In genomic region chr3:142394000-142394411, GRCm38 (mm10) we compare ENCODE assay signal across 8 mouse cellular contexts. TPM values are rescaled to one million over a fixed set of nuclear protein-coding genes. Genes with fewer than 3 reads are reported as not detected.
DNase-seq lines count a peak whose midpoint lies in the region; ATAC-seq lines count a peak whose summit lies in the region.

No protein-coding gene starts in this region.

- H3K27me3 ChIP-seq in erythroblast, embryonic 14.5 days (ENCODE audit: control insufficient read depth), result no peaks in the 10 kb centered on the region; the same call in 1 of the 2 replicates
- H3K27me3 ChIP-seq in heart, embryonic 10.5 days (ENCODE audit: insufficient read depth, poor library complexity, severe bottlenecking), result no peaks in the 10 kb centered on the region
- no peaks in the 10 kb centered on the region for H3K27me3 ChIP-seq in kidney, embryonic 15.5 days
- no peaks in the 10 kb centered on the region for H3K27me3 ChIP-seq in stomach, embryonic 16.5 days (ENCODE audit: control insufficient read depth, insufficient read depth, low read length)

- WGBS in heart, embryonic 10.5 days, result 17% methylated on average over 9 of the region's 9 CpGs
- 23% methylated on average over 9 of the region's 9 CpGs for WGBS in kidney, embryonic 15.5 days
- WGBS in stomach, embryonic 16.5 days, result 22% methylated on average over 9 of the region's 9 CpGs

- H3K9ac ChIP-seq in kidney, embryonic 15.5 days, result peak overlapping the region; percentile 83; the same call in 1 of the 2 replicates
- peak overlapping the region; percentile 90; the same call in 1 of the 2 replicates for H3K9ac ChIP-seq in stomach, embryonic 16.5 days (ENCODE audit: low read length)

- no peak for DNase-seq in heart, embryonic 10.5 days (ENCODE audit: low spot score)
- DNase-seq in lung, postnatal 14 days, result peak; percentile 15
- DNase-seq in thymus, postnatal 0 days (ENCODE audit: low spot score), result no peak
- no peak for DNase-seq in frontal cortex, postnatal 10 days (ENCODE audit: low spot score in 2 of 2)

- H3K27ac ChIP-seq in heart, embryonic 10.5 days, result peak overlapping the region; percentile 95
- peak overlapping the region; percentile 95 for H3K27ac ChIP-seq in kidney, embryonic 15.5 days
- H3K27ac ChIP-seq in stomach, embryonic 16.5 days (ENCODE audit: low read length), result peak overlapping the region; percentile 94; the same call in 1 of the 2 replicates

- H3K4me3 ChIP-seq in erythroblast, embryonic 14.5 days (replicated peaks), result peak overlapping the region; percentile 81
- peak overlapping the region; percentile 77 for H3K4me3 ChIP-seq in heart, embryonic 10.5 days
- peak overlapping the region; percentile 89 for H3K4me3 ChIP-seq in kidney, embryonic 15.5 days (replicated peaks)
- peak overlapping the region; percentile 80 for H3K4me3 ChIP-seq in stomach, embryonic 16.5 days (replicated peaks; ENCODE audit: low read length)

- ATAC-seq in erythroblast, adult 5-6 weeks (replicated peaks; ENCODE audit: low FRiP score, poor library complexity, severe bottlenecking), result no peak
- ATAC-seq in kidney, embryonic 15.5 days (replicated peaks; ENCODE audit: low FRiP score), result no peak
- ATAC-seq in stomach, embryonic 16.5 days (ENCODE audit: insufficient read depth, low FRiP score), result no peak

- H3K9me3 ChIP-seq in erythroblast, embryonic 14.5 days (ENCODE audit: control insufficient read depth, low read length), result no peaks in the 10 kb centered on the region
- no peaks in the 10 kb centered on the region for H3K9me3 ChIP-seq in heart, embryonic 10.5 days
- H3K9me3 ChIP-seq in kidney, embryonic 15.5 days (replicated peaks), result no peaks in the 10 kb centered on the region
- H3K9me3 ChIP-seq in stomach, embryonic 16.5 days (replicated peaks; ENCODE audit: control insufficient read depth, low read length), result no peaks in the 10 kb centered on the region

- H3K4me2 ChIP-seq in kidney, embryonic 15.5 days, result peak overlapping the region; percentile 76
- H3K4me2 ChIP-seq in stomach, embryonic 16.5 days (ENCODE audit: low read depth, low read length), result peak overlapping the region; percentile 65

- H3K4me1 ChIP-seq in erythroblast, embryonic 14.5 days (ENCODE audit: control insufficient read depth), result peaks cover 23% of the 10 kb centered on the region
- H3K4me1 ChIP-seq in heart, embryonic 10.5 days, result peaks cover 10% of the 10 kb centered on the region
- peaks cover 15% of the 10 kb centered on the region for H3K4me1 ChIP-seq in kidney, embryonic 15.5 days
- 0 out of 2 replicates have a peak, but pooled peaks cover 2% of the 10 kb centered on the region for H3K4me1 ChIP-seq in stomach, embryonic 16.5 days (ENCODE audit: control insufficient read depth, insufficient read depth, low read length)

- H3K36me3 ChIP-seq in erythroblast, embryonic 14.5 days (ENCODE audit: control insufficient read depth), result no peaks in the 10 kb centered on the region
- H3K36me3 ChIP-seq in heart, embryonic 10.5 days, result peaks cover 12% of the 10 kb centered on the region; the same call in 1 of the 2 replicates
- H3K36me3 ChIP-seq in kidney, embryonic 15.5 days, result no peaks in the 10 kb centered on the region; the same call in 1 of the 2 replicates
- H3K36me3 ChIP-seq in stomach, embryonic 16.5 days (ENCODE audit: control insufficient read depth, insufficient read depth, low read length), result no peaks in the 10 kb centered on the region

RNA-seq across cellular contexts. Expression of gene Pdlim5, which starts 1.5 kb away (rescaled TPM):
- 0.44 and 1.1 TPM in 2 replicates for polyA plus RNA-seq in erythroblast, embryonic 14.5 days (2012)
- 6.5 and 14.2 TPM in 2 replicates for total RNA-seq in erythroblast, adult 5-6 weeks (2015; ENCODE audit: low replicate concordance)
- 4.4 and 5.7 TPM in 2 replicates for total RNA-seq in erythroblast, adult 5-6 weeks (2017; ENCODE audit: low replicate concordance)
- polyA plus RNA-seq in heart, embryonic 10.5 days (2016; fragmentation: Nextera tagmentation; extraction: Ambion mirVana), result 162 and 264 TPM in 2 replicates
- polyA plus RNA-seq in kidney, embryonic 15.5 days (2015; fragmentation: Nextera tagmentation; extraction: Ambion mirVana), result 45.8 and 46.6 TPM in 2 replicates
- polyA plus RNA-seq in stomach, embryonic 16.5 days (2015; fragmentation: Nextera tagmentation; extraction: Ambion mirVana), result 54.9 and 64.2 TPM in 2 replicates
- 13.1 and 13.7 TPM in 2 replicates for polyA plus RNA-seq in thymus, postnatal 0 days (2015; fragmentation: Nextera tagmentation; extraction: Ambion mirVana)
